1 mouse cellular context compared by ENCODE assay signal in genomic region chr1:80496360-80496759, GRCm38 (mm10).
TF ChIP-seq lines count a peak whose summit lies in the region.

No protein-coding gene starts in this region.

TF ChIP-seq in CH12.LX, 34 proteins besides CTCF, POLR2A, EP300 and RAD21 (continued from another document):
- TF ChIP-seq TBP (conservative IDR thresholded peaks at IDR 0.05; ENCODE audit: low read depth, low read length) (peak; percentile 57; the same call in 1 of the 2 replicates), GABPA (IDR thresholded peaks at IDR 0.05; ENCODE audit: insufficient replicate concordance, low read depth, low read length) (no peak), MAFK (IDR thresholded peaks at IDR 0.05; ENCODE audit: insufficient replicate concordance, low read length) (0 out of 2 replicates have a peak, but pooled peaks have one; percentile 10)
